Mouse (Mus musculus): ENCODE measurements at regions not wholly inside any gene's neighbourhood (a gene's known extent, or its start where the extent isn't known, plus 50 kb on each side); places are given as distances from the start of the nearest gene placed in this dataset.
"Not testable (repeated sequence)": the region's sequence is repeated elsewhere in the genome, so short reads cannot be mapped to it uniquely, and the experiment has no call there.

GRCm38 (mm10) chr12:51294971-51295477 is 52.8 kb upstream of the G2e3 start:
- no peak for DNase-seq (ENCODE audit: low spot score)

- no peak for DNase-seq (ENCODE audit: low spot score)
Measured at GRCm38 (mm10) chr12:51278358-51278757, 69.5 kb upstream of the G2e3 start.

GRCm38 (mm10) chr12:51275818-51276538 is 71.9 kb upstream of the G2e3 start:
- no peak for DNase-seq (ENCODE audit: low spot score)

- no peak for DNase-seq (ENCODE audit: low spot score)
Measured at GRCm38 (mm10) chr12:51273486-51273885, 74.4 kb upstream of the G2e3 start.

GRCm38 (mm10) chr12:51242839-51243238 is 105.0 kb upstream of the G2e3 start:
- no peak for DNase-seq (ENCODE audit: low spot score)

GRCm38 (mm10) chr12:51241131-51241781 is 106.6 kb upstream of the G2e3 start:
- DNase-seq (ENCODE audit: low spot score), result no peak

GRCm38 (mm10) chr12:51211691-51212090 is 136.2 kb upstream of the G2e3 start:
- DNase-seq (ENCODE audit: low spot score), result no peak

GRCm38 (mm10) chr12:51196289-51196688 is 151.6 kb upstream of the G2e3 start:
- no peak for DNase-seq (ENCODE audit: low spot score)

- no peak for DNase-seq (ENCODE audit: low spot score)
Measured at GRCm38 (mm10) chr12:51195136-51195535, 152.7 kb upstream of the G2e3 start.

GRCm38 (mm10) chr12:51190754-51191153 is 157.1 kb upstream of the G2e3 start:
- DNase-seq (ENCODE audit: low spot score), result no peak

GRCm38 (mm10) chr12:51190186-51190585 is 157.7 kb upstream of the G2e3 start:
- DNase-seq (ENCODE audit: low spot score), result no peak

- DNase-seq (ENCODE audit: low spot score), result no peak
Measured at GRCm38 (mm10) chr12:51188229-51188628, 159.6 kb upstream of the G2e3 start.

GRCm38 (mm10) chr12:51187726-51188125 is 160.1 kb upstream of the G2e3 start:
- DNase-seq (ENCODE audit: low spot score), result no peak

GRCm38 (mm10) chr12:51185751-51186150 is 162.1 kb upstream of the G2e3 start:
- DNase-seq (ENCODE audit: low spot score), result no peak

GRCm38 (mm10) chr12:51174906-51175756 is 172.7 kb upstream of the G2e3 start:
- DNase-seq (ENCODE audit: low spot score), result no peak

- no peak for DNase-seq (ENCODE audit: low spot score)
Measured at GRCm38 (mm10) chr12:51165186-51165585, 182.7 kb upstream of the G2e3 start.

- DNase-seq (ENCODE audit: low spot score), result no peak
Measured at GRCm38 (mm10) chr12:51160995-51161394, 186.9 kb upstream of the G2e3 start.

- no peak for DNase-seq (ENCODE audit: low spot score)
Measured at GRCm38 (mm10) chr12:51160122-51160521, 187.7 kb upstream of the G2e3 start.

GRCm38 (mm10) chr12:51147963-51148362 is 199.9 kb upstream of the G2e3 start:
- no peak for DNase-seq (ENCODE audit: low spot score)

- no peak for DNase-seq (ENCODE audit: low spot score)
Measured at GRCm38 (mm10) chr12:51143840-51144239, 204.0 kb upstream of the G2e3 start.

GRCm38 (mm10) chr12:51143196-51143595 is 204.7 kb upstream of the G2e3 start:
- no peak for DNase-seq (ENCODE audit: low spot score)

GRCm38 (mm10) chr12:51133676-51134075 is 214.2 kb upstream of the G2e3 start:
- not testable (repeated sequence) for DNase-seq (ENCODE audit: low spot score)

GRCm38 (mm10) chr12:51128274-51128673 is 219.6 kb upstream of the G2e3 start:
- no peak for DNase-seq (ENCODE audit: low spot score)
